Mouse (Mus musculus): ENCODE results near the gene Cald1. TPM values are rescaled to one million over a fixed set of nuclear protein-coding genes. Genes with fewer than 3 reads are reported as not detected.
A peak's percentile ranks its signal among the peaks of the same experiment; 100 is the strongest.

Cald1 gene
- polyA plus RNA-seq, 1 experiment from 2014 or later: 301 TPM

- H3K4me2 ChIP-seq (replicated peaks; ENCODE audit: low read depth): no peak overlapping the region
- peak; percentile 55 for ATAC-seq (ENCODE audit: low FRiP score, low TSS enrichment)
- WGBS: 77% methylated on average over 4 of the region's 4 CpGs
- H3K27me3 ChIP-seq (ENCODE audit: control insufficient read depth, insufficient read depth, low read length): no peaks in the 10 kb centered on the region
- H3K9ac ChIP-seq (ENCODE audit: low read length): no peak overlapping the region
- H3K9me3 ChIP-seq (ENCODE audit: control insufficient read depth, low read length): no peaks in the 10 kb centered on the region
- DNase-seq (ENCODE audit: low spot score): no peak
- H3K36me3 ChIP-seq (ENCODE audit: control insufficient read depth, insufficient read depth, low read length): no peaks in the 10 kb centered on the region
- no peak overlapping the region for H3K27ac ChIP-seq (replicated peaks)
- TF ChIP-seq CTCF (IDR thresholded peaks at IDR 0.05; ENCODE audit: low read depth) (no peak), EP300 (optimal IDR thresholded peaks at IDR 0.05) (no peak)
- H3K4me1 ChIP-seq (replicated peaks; ENCODE audit: control insufficient read depth, insufficient read depth): peaks cover 5% of the 10 kb centered on the region
- no peak overlapping the region for H3K4me3 ChIP-seq (ENCODE audit: low read depth, low read length)
These were observed 114.9 kb downstream of the Cald1 start for GRCm38 (mm10) chr6:34713169-34713568.

DNA sequence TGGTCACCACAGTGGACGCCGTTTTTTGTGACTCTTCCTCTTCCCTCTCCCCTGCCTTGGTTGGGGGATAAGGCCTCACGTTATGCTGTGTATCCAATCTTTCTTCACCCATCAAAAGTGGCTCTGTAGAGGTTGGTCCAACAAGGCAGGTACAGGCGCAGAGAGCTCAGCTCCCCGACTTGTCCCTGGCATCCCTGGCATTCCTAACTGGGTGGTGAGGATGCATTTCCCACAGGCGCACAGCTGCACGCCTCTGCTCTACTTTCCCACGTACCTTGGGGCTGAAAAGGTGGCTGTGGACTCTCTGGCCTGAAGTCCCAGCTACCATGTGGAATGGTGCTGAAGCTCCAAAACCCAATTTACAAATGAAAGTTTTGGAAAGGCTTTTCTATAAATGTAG is 115.5 kb downstream of the Cald1 start:
- DNase-seq (ENCODE audit: low spot score) (no peak), ATAC-seq (ENCODE audit: low FRiP score, low TSS enrichment) (no peak)
- WGBS: 88% methylated on average over 8 of the region's 8 CpGs
- TF ChIP-seq CTCF (IDR thresholded peaks at IDR 0.05; ENCODE audit: low read depth) (no peak), EP300 (optimal IDR thresholded peaks at IDR 0.05) (no peak)
- no peaks in the 10 kb centered on the region for H3K36me3 ChIP-seq (ENCODE audit: control insufficient read depth, insufficient read depth, low read length)
- no peak overlapping the region for H3K4me3 ChIP-seq (ENCODE audit: low read depth, low read length)
- H3K27me3 ChIP-seq (ENCODE audit: control insufficient read depth, insufficient read depth, low read length): no peaks in the 10 kb centered on the region
- no peaks in the 10 kb centered on the region for H3K9me3 ChIP-seq (ENCODE audit: control insufficient read depth, low read length)
- H3K4me1 ChIP-seq (replicated peaks; ENCODE audit: control insufficient read depth, insufficient read depth): peaks cover under 1% of the 10 kb centered on the region
- H3K9ac ChIP-seq (ENCODE audit: low read length): no peak overlapping the region
- H3K4me2 ChIP-seq (replicated peaks; ENCODE audit: low read depth): no peak overlapping the region
- H3K27ac ChIP-seq (replicated peaks): no peak overlapping the region

DNA sequence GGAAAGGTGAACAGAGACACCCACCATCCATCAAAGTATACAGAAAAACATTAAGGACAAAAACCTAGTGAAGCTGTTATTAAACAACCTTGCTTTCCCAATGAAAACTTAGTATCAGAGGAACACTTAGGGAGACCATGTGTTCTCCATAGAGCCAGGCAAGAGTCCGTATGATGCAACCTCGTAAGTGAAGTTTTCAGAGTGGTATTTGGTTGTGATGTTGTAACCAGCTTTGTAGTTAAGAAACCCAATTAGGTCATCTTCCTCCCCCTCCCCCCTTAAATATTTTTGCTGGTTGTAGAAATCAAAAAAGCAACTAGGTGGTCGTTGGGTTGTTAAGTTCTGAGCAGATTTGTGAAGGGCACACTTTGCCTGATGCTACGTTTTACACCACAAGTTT is 116.3 kb downstream of the Cald1 start:
- Histone ChIP-seq H3K36me3 (ENCODE audit: control insufficient read depth, insufficient read depth, low read length) (no peaks in the 10 kb centered on the region), H3K9ac (ENCODE audit: low read length) (no peak overlapping the region), H3K9me3 (ENCODE audit: control insufficient read depth, low read length) (no peaks in the 10 kb centered on the region), H3K4me2 (replicated peaks; ENCODE audit: low read depth) (no peak overlapping the region), H3K27ac (replicated peaks) (no peak overlapping the region), H3K27me3 (ENCODE audit: control insufficient read depth, insufficient read depth, low read length) (no peaks in the 10 kb centered on the region), H3K4me1 (replicated peaks; ENCODE audit: control insufficient read depth, insufficient read depth) (no peaks in the 10 kb centered on the region), H3K4me3 (ENCODE audit: low read depth, low read length) (no peak overlapping the region)
- TF ChIP-seq EP300 (optimal IDR thresholded peaks at IDR 0.05) (no peak), CTCF (IDR thresholded peaks at IDR 0.05; ENCODE audit: low read depth) (no peak)
- ATAC-seq (ENCODE audit: low FRiP score, low TSS enrichment) (no peak), DNase-seq (ENCODE audit: low spot score) (no peak)
- 79% methylated on average over 4 of the region's 4 CpGs for WGBS

DNA sequence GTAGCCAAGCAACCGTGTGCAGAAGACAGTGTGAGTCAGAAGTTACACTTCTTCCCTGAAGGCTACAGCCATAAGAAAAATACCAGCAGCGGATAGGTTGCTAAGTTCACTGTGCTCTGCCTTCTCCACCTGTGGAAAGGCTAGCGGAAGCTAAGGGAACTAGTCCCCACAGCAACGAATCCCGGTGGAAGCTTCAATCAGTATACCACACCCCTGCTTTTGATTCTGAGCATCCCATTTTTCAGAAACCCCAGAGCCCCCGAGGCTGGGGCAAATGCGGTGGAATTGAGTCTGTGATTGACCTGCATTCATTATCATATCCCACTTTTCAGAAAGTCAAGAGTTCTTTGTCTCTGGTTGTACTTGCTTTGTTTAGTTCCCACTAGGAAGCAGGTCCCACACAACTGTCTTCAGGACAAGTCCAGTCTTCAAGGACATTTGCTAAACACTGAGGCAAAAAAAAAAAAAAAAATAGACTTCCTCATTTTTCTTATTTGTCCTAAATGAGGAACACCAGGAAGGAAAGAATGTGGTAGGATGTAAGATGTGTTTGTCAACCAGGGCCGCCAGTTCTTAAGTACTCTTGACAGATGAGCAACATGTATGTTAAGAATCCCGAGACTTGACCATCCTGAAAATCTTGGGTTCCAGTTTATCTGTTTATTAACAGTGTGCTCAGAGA is 118.0 kb downstream of the Cald1 start:
- 0 out of 2 replicates have a peak overlapping the region, but pooled peaks have one; percentile 40 for H3K27ac ChIP-seq (replicated peaks)
- WGBS: 84% methylated on average over 9 of the region's 9 CpGs

GRCm38 (mm10) chr6:34716888-34717635 is 118.8 kb downstream of the Cald1 start:
- H3K9me3 ChIP-seq (ENCODE audit: control insufficient read depth, low read length): no peaks in the 10 kb centered on the region
- no peaks in the 10 kb centered on the region for H3K36me3 ChIP-seq (ENCODE audit: control insufficient read depth, insufficient read depth, low read length)
- no peak overlapping the region for H3K4me3 ChIP-seq (ENCODE audit: low read depth, low read length)
- WGBS: 25% methylated on average over 3 of the region's 3 CpGs
- H3K9ac ChIP-seq (ENCODE audit: low read length): no peak overlapping the region
- DNase-seq (ENCODE audit: low spot score) (no peak), ATAC-seq (ENCODE audit: low FRiP score, low TSS enrichment) (peak; percentile 55; the same call in 1 of the 2 replicates)
- H3K27ac ChIP-seq (replicated peaks): 0 out of 2 replicates have a peak overlapping the region, but pooled peaks have one; percentile 40
- H3K4me1 ChIP-seq (replicated peaks; ENCODE audit: control insufficient read depth, insufficient read depth): no peaks in the 10 kb centered on the region
- no peaks in the 10 kb centered on the region for H3K27me3 ChIP-seq (ENCODE audit: control insufficient read depth, insufficient read depth, low read length)
- no peak for TF ChIP-seq CTCF (IDR thresholded peaks at IDR 0.05; ENCODE audit: low read depth)
- TF ChIP-seq EP300 (optimal IDR thresholded peaks at IDR 0.05): no peak
- H3K4me2 ChIP-seq (replicated peaks; ENCODE audit: low read depth): no peak overlapping the region

More for the DNA sequence above, 118.0 kb downstream of the Cald1 start:
- TF ChIP-seq EP300 (optimal IDR thresholded peaks at IDR 0.05): no peak
- Histone ChIP-seq H3K4me2 (replicated peaks; ENCODE audit: low read depth) (no peak overlapping the region), H3K27me3 (ENCODE audit: control insufficient read depth, insufficient read depth, low read length) (no peaks in the 10 kb centered on the region), H3K4me1 (replicated peaks; ENCODE audit: control insufficient read depth, insufficient read depth) (no peaks in the 10 kb centered on the region), H3K9me3 (ENCODE audit: control insufficient read depth, low read length) (no peaks in the 10 kb centered on the region), H3K4me3 (ENCODE audit: low read depth, low read length) (no peak overlapping the region), H3K36me3 (ENCODE audit: control insufficient read depth, insufficient read depth, low read length) (no peaks in the 10 kb centered on the region), H3K9ac (ENCODE audit: low read length) (no peak overlapping the region)
- no peak for ATAC-seq (ENCODE audit: low FRiP score, low TSS enrichment)
- no peak for DNase-seq (ENCODE audit: low spot score)

GRCm38 (mm10) chr6:34717651-34718050 is 119.4 kb downstream of the Cald1 start:
- no peak overlapping the region for H3K4me2 ChIP-seq (replicated peaks; ENCODE audit: low read depth)
- 0 out of 2 replicates have a peak overlapping the region, but pooled peaks have one; percentile 24 for H3K27ac ChIP-seq (replicated peaks)
- ATAC-seq (ENCODE audit: low FRiP score, low TSS enrichment): no peak
- TF ChIP-seq EP300 (optimal IDR thresholded peaks at IDR 0.05): no peak
- no peak for TF ChIP-seq CTCF (IDR thresholded peaks at IDR 0.05; ENCODE audit: low read depth)
- no peak overlapping the region for H3K9ac ChIP-seq (ENCODE audit: low read length)
- H3K4me1 ChIP-seq (replicated peaks; ENCODE audit: control insufficient read depth, insufficient read depth): no peaks in the 10 kb centered on the region
- H3K36me3 ChIP-seq (ENCODE audit: control insufficient read depth, insufficient read depth, low read length): no peaks in the 10 kb centered on the region
- 78% methylated on average over 4 of the region's 4 CpGs for WGBS
- H3K4me3 ChIP-seq (ENCODE audit: low read depth, low read length): no peak overlapping the region
- no peaks in the 10 kb centered on the region for H3K27me3 ChIP-seq (ENCODE audit: control insufficient read depth, insufficient read depth, low read length)
- no peaks in the 10 kb centered on the region for H3K9me3 ChIP-seq (ENCODE audit: control insufficient read depth, low read length)
- DNase-seq (ENCODE audit: low spot score): no peak
